ENCODE assay signal across 8 mouse cellular contexts in genomic region chr12:4916994-4917804, GRCm38 (mm10). TPM values are rescaled to one million over a fixed set of nuclear protein-coding genes. Genes with fewer than 3 reads are reported as not detected.
DNase-seq lines count a peak whose midpoint lies in the region; ATAC-seq and TF ChIP-seq lines count a peak whose summit lies in the region.

TSS of gene Atad2b (plus strand) at chr12:4917353.

- no peak; the same call in none of the 2 replicates for TF ChIP-seq CTCF in heart, adult 2 months (IDR thresholded peaks at IDR 0.05)

- peak; percentile 91 for TF ChIP-seq POLR2A in heart, adult 2 months (IDR thresholded peaks at IDR 0.05; ENCODE audit: insufficient read depth, low read depth, low read length)

- peak within 1 kb of the TSS; percentile 68 for H3K4me2 ChIP-seq in embryonic facial prominence, embryonic 13.5 days
- peak within 1 kb of the TSS; percentile 71 for H3K4me2 ChIP-seq in limb, embryonic 13.5 days (replicated peaks)
- H3K4me2 ChIP-seq in midbrain, embryonic 16.5 days (ENCODE audit: low read length): peak within 1 kb of the TSS; percentile 84

- H3K27ac ChIP-seq in embryonic facial prominence, embryonic 13.5 days: peak within 1 kb of the TSS; percentile 99
- peak within 1 kb of the TSS; percentile 95 for H3K27ac ChIP-seq in heart, adult 2 months
- H3K27ac ChIP-seq in limb, embryonic 13.5 days: peak within 1 kb of the TSS; percentile 97
- H3K27ac ChIP-seq in midbrain, embryonic 16.5 days (ENCODE audit: low read length): peak within 1 kb of the TSS; percentile 99

- DNase-seq in 3134 (ENCODE audit: extremely low read depth, insufficient read length, low spot score): peak; percentile 93
- peak; percentile 99 for DNase-seq in adrenal gland, postnatal 36 days
- peak; percentile 99 for DNase-seq in heart, adult 2 months
- peak; percentile 96 for DNase-seq in kidney, adult 8-10 months
- peak; percentile 98 to 99 for DNase-seq in spleen, postnatal 10 days (ENCODE audit: low spot score in 2 of 2)

- intact Hi-C loops in heart, adult 2 months (cut with DNase I): loop anchor here (1.0 to 5.0 kb wide), 4 partner anchors 40 to 150 kb away; partner anchors contain the start of genes Fam228b, Pfn4 and Sf3b6

- H3K36me3 ChIP-seq in embryonic facial prominence, embryonic 13.5 days: no peaks in the 10 kb centered on the region
- peaks cover 6% of the 10 kb centered on the region for H3K36me3 ChIP-seq in heart, adult 2 months (ENCODE audit: control insufficient read depth, insufficient read depth, low read length)
- H3K36me3 ChIP-seq in limb, embryonic 13.5 days: no peaks in the 10 kb centered on the region
- no peaks in the 10 kb centered on the region for H3K36me3 ChIP-seq in midbrain, embryonic 16.5 days (ENCODE audit: control insufficient read depth, insufficient read depth, low read length)

- peak within 1 kb of the TSS; percentile 99 for H3K9ac ChIP-seq in embryonic facial prominence, embryonic 13.5 days
- peak within 1 kb of the TSS; percentile 99 for H3K9ac ChIP-seq in heart, adult 2 months (ENCODE audit: low read depth, low read length)
- peak within 1 kb of the TSS; percentile 99 for H3K9ac ChIP-seq in limb, embryonic 13.5 days
- peak within 1 kb of the TSS; percentile 99 for H3K9ac ChIP-seq in midbrain, embryonic 16.5 days (ENCODE audit: low read depth, low read length)

- H3K79me2 ChIP-seq in heart, adult 2 months (replicated peaks; ENCODE audit: control insufficient read depth, insufficient read depth, low read length): peaks cover 1% of the 10 kb centered on the region; the same call in 1 of the 2 replicates

- peak; percentile 95 for ATAC-seq in embryonic facial prominence, embryonic 13.5 days (ENCODE audit: insufficient number of reproducible peaks, insufficient read depth, low FRiP score, low TSS enrichment, low read depth)
- peak; percentile 96 for ATAC-seq in limb, embryonic 13.5 days (ENCODE audit: low FRiP score, low read depth)
- ATAC-seq in midbrain, embryonic 16.5 days: peak; percentile 98

- WGBS in embryonic facial prominence, embryonic 13.5 days: under 1% methylated on average over 89 of the region's 89 CpGs
- under 1% methylated on average over 79 of the region's 89 CpGs for WGBS in heart, adult 2 months
- WGBS in limb, embryonic 13.5 days: under 1% methylated on average over 83 of the region's 89 CpGs
- under 1% methylated on average over 74 of the region's 89 CpGs for WGBS in midbrain, embryonic 16.5 days

- H3K4me1 ChIP-seq in embryonic facial prominence, embryonic 13.5 days: peaks cover 9% of the 10 kb centered on the region
- peaks cover 3% of the 10 kb centered on the region for H3K4me1 ChIP-seq in heart, adult 2 months (ENCODE audit: control insufficient read depth, insufficient read depth, low read length)
- peaks cover 11% of the 10 kb centered on the region for H3K4me1 ChIP-seq in limb, embryonic 13.5 days
- peaks cover 14% of the 10 kb centered on the region for H3K4me1 ChIP-seq in midbrain, embryonic 16.5 days (ENCODE audit: control insufficient read depth, insufficient read depth, low read length)

- 0 out of 2 replicates have a peak, but pooled peaks have one; percentile 43 for TF ChIP-seq EP300 in heart, adult 2 months (IDR thresholded peaks at IDR 0.05; ENCODE audit: insufficient read depth, low read depth, low read length)

- no peaks in the 10 kb centered on the region for H3K9me3 ChIP-seq in embryonic facial prominence, embryonic 13.5 days
- H3K9me3 ChIP-seq in limb, embryonic 13.5 days: no peaks in the 10 kb centered on the region
- H3K9me3 ChIP-seq in midbrain, embryonic 16.5 days (replicated peaks; ENCODE audit: control insufficient read depth, low read length, poor library complexity, severe bottlenecking): no peaks in the 10 kb centered on the region

- H3K27me3 ChIP-seq in embryonic facial prominence, embryonic 13.5 days: no peaks in the 10 kb centered on the region
- no peaks in the 10 kb centered on the region for H3K27me3 ChIP-seq in heart, adult 2 months (ENCODE audit: control insufficient read depth, insufficient read depth, low read length)
- H3K27me3 ChIP-seq in limb, embryonic 13.5 days: no peaks in the 10 kb centered on the region
- H3K27me3 ChIP-seq in midbrain, embryonic 16.5 days (ENCODE audit: control insufficient read depth, insufficient read depth, low read depth, low read length): no peaks in the 10 kb centered on the region

- H3K4me3 ChIP-seq in embryonic facial prominence, embryonic 13.5 days: peak within 1 kb of the TSS; percentile 99
- peak within 1 kb of the TSS; percentile 84 for H3K4me3 ChIP-seq in heart, adult 2 months
- H3K4me3 ChIP-seq in limb, embryonic 13.5 days: peak within 1 kb of the TSS; percentile 84
- peak within 1 kb of the TSS; percentile 98 for H3K4me3 ChIP-seq in midbrain, embryonic 16.5 days (ENCODE audit: low read depth, low read length)

RNA-seq across cellular contexts. Expression of gene Atad2b, which starts in this region (rescaled TPM):
- total RNA-seq in adrenal gland, postnatal 36 days (2021): 10 to 100 TPM; 26.4 to 30.6 TPM
- polyA plus RNA-seq in embryonic facial prominence, embryonic 13.5 days (2015; fragmentation: Nextera tagmentation; extraction: Ambion mirVana): 14.9 and 16.6 TPM in 2 replicates
- total RNA-seq in heart, adult 2 months (2021): 10 to 100 TPM; 13.7 to 14.6 TPM
- polyA plus RNA-seq in heart, adult 2 months (2012; rRNA removed): 4.0 and 7.4 TPM in 2 replicates
- polyA plus RNA-seq in limb, embryonic 13.5 days (2015; fragmentation: Nextera tagmentation; extraction: Ambion mirVana): 11.3 and 11.8 TPM in 2 replicates
- polyA plus RNA-seq in midbrain, embryonic 16.5 days (2015; fragmentation: Nextera tagmentation; extraction: Ambion mirVana): 8.0 and 9.7 TPM in 2 replicates

Comparison
In these comparisons a context has a peak if more than half of its experiments do, and no peak if none do; other contexts are left out.
1. Peak in every context shown above with its lines: DNase-seq, ATAC-seq, H3K4me3 ChIP-seq and H3K27ac ChIP-seq.